Mouse (Mus musculus) kidney, postnatal 25 days (tissue): Measurements from ENCODE around the gene Ctnnd2.

Experiments
- DNase-seq, 2 experiments: peaks; one replicate each; pipeline ENCODE4 v3.0.0; 2021; ENCODE audit warnings: mixed read lengths in 2 of 2

Gene Ctnnd2

GRCm38 (mm10) chr15:30268822-30269221 is 96.4 kb downstream of the Ctnnd2 start:
- DNase-seq: no peak

GRCm38 (mm10) chr15:30271141-30271572 is 98.8 kb downstream of the Ctnnd2 start:
- no peak for DNase-seq

DNA sequence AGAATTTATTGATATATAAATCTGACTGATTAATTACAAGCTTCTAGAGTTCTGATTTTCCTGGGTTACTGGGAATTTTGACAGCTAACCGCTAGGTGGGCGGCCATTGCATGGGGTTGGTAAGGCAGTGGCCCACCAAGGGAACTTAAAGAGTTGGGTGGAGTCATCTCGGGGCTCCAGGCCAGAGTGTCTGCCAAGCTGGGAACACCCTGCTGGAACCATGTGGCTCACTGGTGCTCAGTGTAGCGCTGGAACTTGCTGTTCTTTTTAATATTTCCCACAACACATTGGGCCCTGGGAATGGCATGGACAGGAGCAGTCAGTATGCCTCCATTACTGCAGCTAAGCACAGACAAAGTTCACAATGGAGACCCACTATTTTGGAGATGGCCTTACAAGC is 99.9 kb downstream of the Ctnnd2 start:
- no peak for DNase-seq

- no peak for DNase-seq
These were observed 103.3 kb downstream of the Ctnnd2 start for GRCm38 (mm10) chr15:30275721-30276120.

GRCm38 (mm10) chr15:30276691-30277090 is 104.3 kb downstream of the Ctnnd2 start:
- no peak for DNase-seq

DNA sequence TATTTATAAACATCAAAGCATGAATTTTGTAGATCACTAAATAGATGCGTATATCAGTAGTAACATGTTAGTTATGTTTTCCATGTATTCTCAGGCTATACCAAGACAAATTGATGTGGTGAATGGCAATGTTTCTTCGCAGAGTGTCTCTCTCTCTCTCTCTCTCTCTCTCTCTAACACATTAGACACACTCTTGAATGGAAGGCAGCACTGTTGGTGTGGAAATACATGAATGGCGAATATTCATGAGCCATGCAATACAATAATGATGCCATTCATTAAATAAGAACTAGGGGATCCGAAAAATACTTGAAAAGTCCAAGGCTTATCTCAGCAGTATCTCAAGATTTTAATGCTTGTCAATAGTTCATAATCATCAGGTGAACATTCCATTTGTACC is 106.2 kb downstream of the Ctnnd2 start:
- DNase-seq: no peak

GRCm38 (mm10) chr15:30285572-30286244 is 113.3 kb downstream of the Ctnnd2 start:
- DNase-seq: no peak

GRCm38 (mm10) chr15:30286245-30286642 is 113.9 kb downstream of the Ctnnd2 start:
- DNase-seq: no peak

DNA sequence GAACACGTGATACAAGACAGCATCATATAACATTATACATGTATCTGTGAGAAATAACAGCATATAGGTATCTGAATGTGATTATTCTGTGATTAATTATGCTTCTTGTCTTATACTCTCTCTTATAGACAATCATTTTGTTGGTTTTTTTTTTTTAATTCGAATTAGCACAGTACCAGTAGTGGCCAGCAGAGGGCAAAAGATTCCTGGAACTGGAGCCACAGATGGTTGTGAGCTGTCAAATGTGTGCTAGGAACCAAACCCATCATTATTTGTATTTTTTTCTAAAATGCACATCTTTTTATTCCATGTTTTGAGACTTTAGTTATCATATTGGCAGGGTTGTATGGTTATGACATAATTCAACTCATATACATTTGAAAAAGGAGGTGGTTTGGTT is 130.4 kb downstream of the Ctnnd2 start:
- no peak for DNase-seq

DNA sequence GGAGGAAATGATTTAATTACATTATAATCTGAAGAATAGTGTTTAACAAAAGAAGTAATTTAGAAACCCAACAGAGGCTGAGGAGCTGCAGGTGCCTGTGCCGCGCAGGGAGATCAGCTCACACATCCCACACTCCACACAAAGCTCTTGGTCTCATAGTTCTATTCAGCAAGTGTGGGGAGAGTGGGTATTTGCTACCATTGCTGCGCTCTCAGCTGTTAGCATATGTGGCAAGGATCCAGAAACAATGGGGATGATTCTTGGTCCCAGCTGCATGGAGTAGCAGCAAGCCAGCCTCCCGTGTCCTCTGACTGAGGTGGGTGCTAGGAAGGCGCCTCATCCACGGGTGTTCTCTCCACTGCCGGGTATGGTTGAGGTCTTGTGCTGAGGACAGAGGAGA is 134.0 kb downstream of the Ctnnd2 start:
- DNase-seq: no peak

DNA sequence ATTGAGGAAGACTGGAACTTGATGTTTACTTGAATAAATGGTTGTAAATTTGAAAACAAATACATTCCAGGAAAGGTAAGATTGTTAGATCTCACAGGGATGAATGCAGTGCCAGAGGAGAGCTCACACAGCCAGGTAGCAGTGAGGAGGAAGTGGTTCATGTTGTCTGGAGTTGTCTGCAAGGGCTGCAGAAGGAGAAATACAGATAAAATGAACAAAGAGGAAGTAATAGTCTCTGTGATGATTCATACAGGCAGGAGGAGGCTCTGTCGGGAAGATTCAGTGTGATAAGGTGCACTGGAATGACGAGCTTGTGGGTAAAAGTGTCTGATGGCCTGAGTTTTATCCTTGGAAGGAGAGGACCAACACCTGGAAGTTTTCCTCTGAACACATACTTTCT is 150.2 kb downstream of the Ctnnd2 start:
- DNase-seq: no peak

- no peak for DNase-seq
These were observed 161.2 kb downstream of the Ctnnd2 start for GRCm38 (mm10) chr15:30333336-30334310.

DNA sequence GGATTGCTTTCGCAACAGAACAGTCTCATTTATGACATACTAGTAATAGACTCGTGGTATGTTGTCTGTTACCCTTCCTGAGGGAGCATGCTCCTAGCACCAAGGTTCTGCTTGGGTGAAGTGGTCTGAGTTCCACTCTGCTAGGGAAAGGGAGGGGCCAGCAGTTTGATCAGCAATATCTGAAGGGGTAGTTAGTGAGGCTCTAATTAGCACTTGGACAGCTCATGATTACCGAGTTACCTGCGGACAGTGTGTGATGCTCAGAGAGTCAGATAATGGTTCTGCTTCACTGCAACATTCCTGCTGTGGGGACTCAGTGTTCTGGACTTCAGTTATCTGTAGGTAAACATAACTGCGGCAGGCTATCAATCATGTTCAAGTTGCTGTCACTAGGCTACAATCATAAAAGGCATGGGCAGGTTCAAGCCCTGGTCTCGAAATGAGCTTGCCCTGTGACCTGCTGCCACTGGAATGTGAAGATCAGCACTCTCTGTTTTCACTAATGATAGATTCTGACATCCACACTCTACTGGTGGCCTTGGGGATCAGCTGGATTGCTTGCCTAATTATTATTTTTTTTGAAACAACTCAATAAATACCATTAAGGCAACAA is 166.3 kb downstream of the Ctnnd2 start:
- DNase-seq: no peak

- DNase-seq: no peak
These were observed 173.4 kb downstream of the Ctnnd2 start for GRCm38 (mm10) chr15:30345754-30346153.

- no peak for DNase-seq
These were observed 192.1 kb downstream of the Ctnnd2 start for GRCm38 (mm10) chr15:30364491-30364890.

DNA sequence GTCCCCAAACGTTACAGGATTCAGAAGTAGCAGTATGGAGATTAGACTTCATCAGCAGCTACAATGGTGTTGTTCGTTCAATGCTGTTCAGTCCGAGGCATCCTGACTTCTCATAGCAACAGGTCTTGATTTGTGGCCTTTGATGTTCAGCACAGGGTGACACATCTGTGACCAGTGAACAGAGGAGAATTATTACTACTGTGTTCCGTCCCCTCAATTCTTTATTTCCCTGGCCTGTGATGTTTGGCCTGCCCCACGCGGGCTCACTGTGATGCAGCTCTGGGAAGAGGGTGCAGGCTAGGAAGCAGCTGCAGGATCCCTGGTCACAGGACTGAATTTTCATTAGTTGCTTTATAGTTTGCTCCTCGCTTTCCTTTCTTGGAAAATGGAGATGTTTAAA is 197.6 kb downstream of the Ctnnd2 start:
- no peak for DNase-seq

GRCm38 (mm10) chr15:30371151-30371550 is 198.8 kb downstream of the Ctnnd2 start:
- no peak for DNase-seq

DNA sequence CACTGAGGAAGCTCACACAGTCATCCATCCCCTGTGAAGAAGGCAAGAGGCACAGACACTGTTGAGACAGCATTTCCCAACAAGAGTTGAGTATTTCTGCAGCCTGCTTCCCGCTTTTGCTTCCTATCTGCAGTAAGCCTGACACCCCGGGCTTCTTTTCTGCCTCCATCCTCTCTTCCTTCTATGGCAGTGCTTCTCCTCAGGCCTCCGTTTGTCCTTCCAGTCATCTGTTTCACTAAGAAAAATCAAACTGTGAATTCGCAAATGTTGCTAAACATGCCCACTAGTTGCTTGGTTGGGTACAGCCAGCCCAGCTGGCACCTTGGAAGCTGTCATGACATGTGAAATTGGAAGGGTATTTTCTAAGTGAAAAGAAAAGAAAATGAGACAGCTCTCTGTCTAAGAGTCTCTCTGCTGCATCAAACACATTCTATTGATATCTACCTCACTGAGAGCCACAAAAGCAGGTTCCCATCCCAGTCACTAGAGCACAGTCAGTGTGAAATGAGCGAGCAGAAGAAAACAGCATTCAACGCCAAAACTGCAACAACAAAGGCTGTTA is 201.3 kb downstream of the Ctnnd2 start:
- DNase-seq: no peak

GRCm38 (mm10) chr15:30374907-30375306 is 202.5 kb downstream of the Ctnnd2 start:
- no peak for DNase-seq

DNA sequence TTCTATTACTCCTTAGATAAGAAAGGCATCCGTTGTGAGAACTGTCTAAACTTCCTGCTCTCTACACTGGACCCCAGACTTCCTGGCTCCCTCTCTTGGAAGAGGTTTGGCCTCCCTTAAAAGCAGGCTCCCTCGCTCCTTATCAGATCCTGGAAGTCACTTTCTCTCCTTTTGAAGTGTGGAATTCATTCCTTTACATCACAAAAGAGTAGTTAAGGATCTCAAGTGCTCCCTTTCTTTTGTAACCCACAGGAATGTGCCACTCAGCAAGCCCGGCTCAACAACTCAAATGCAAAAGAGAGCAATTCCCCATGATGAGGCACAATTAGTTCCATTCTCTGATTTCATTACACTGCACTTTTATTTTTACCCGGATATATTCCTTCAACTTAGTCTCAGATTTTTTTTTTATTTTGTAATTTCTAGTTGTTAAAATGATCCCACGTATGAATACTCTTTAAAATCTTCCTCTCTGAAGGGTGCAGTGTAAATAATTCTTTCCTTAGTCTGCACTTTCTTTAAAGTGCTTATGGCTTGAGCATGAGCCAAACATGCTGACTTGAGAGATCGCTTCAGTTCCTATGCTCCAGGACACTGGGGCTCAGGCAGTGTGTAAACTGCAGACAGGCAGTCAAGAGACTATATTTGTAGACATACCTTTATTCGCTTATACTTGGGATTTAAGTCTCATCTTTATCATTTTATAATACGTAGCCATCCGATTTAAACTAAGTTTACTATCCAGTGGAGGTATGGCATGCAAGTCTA is 210.9 kb downstream of the Ctnnd2 start:
- no peak for DNase-seq

GRCm38 (mm10) chr15:30384386-30384785 is 212.0 kb downstream of the Ctnnd2 start:
- no peak for DNase-seq

DNA sequence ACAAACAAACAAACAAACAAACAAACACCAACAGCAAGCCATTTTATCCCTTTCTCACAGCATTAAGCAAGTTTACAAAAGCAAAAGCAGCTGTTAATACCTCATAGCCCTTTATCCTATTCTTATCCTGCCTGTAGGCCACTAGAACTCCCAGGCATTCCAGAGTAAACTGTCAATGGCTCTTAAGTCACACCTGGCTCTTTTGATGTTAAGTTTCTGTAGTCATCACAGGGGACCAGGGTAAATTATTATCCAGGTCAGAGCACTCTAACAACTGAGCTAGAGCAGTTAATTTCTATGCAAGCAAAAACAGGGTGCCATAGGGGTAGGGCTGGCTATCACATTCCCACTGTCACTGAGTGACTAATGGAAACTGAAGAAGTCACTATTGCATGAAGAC is 214.1 kb downstream of the Ctnnd2 start:
- no peak for DNase-seq
